Comparison of ENCODE assay signal across 11 mouse cellular contexts in genomic region chr1:74885369-74886042, GRCm38 (mm10). TPM values are rescaled to one million over a fixed set of nuclear protein-coding genes. Genes with fewer than 3 reads are reported as not detected.
DNase-seq lines count a peak whose midpoint lies in the region; ATAC-seq and TF ChIP-seq lines count a peak whose summit lies in the region.
"Had no signal": no experiment of that assay in that cellular context is flagged by ENCODE, and none has a peak within 500 bp of the region (broad histone marks: within the 10 kb centered on the region; RNA-seq: fewer than 3 reads in every experiment).

Fev (minus strand) TSS chr1:74885419.

- peak within 1 kb of the TSS; percentile 38 for H3K4me3 ChIP-seq in kidney, embryonic 16.5 days (ENCODE audit: low read length)
- peak within 1 kb of the TSS; percentile 36 for H3K4me3 ChIP-seq in forebrain, embryonic 10.5 days
- peak within 1 kb of the TSS; percentile 31 for H3K4me3 ChIP-seq in limb, embryonic 13.5 days
- peak within 1 kb of the TSS; percentile 6; the same call in 1 of the 2 replicates for H3K4me3 ChIP-seq in olfactory bulb, adult 2 months (ENCODE audit: insufficient read depth, low read depth, low read length)
- H3K4me3 ChIP-seq: myocyte had no signal

- TF ChIP-seq CTCF in olfactory bulb, adult 2 months (IDR thresholded peaks at IDR 0.05; ENCODE audit: insufficient read depth, low read depth, low read length), result no peak

- DNase-seq in kidney, adult 18-20 months, result no peak
- DNase-seq in forebrain, embryonic 10.5 days (ENCODE audit: extremely low spot score, low spot score), result no peak
- no peak for DNase-seq in right cerebral cortex, postnatal 14 days
- DNase-seq in left cerebral cortex, postnatal 14 days (ENCODE audit: low spot score in 2 of 2), result no peak
- no peak for DNase-seq in adrenal gland, postnatal 14 days
- DNase-seq: kidney, adult 9 months; thymus, postnatal 4 days had no signal

- no peaks in the 10 kb centered on the region for H3K36me3 ChIP-seq in kidney, embryonic 16.5 days (ENCODE audit: insufficient read depth, low read length)
- no peaks in the 10 kb centered on the region for H3K36me3 ChIP-seq in forebrain, embryonic 10.5 days (replicated peaks)
- H3K36me3 ChIP-seq in limb, embryonic 13.5 days, result no peaks in the 10 kb centered on the region

- intact Hi-C loops in left cerebral cortex, postnatal 14 days (cut with DNase I), result loop anchor here (10.0 kb wide), 1 partner anchor 241 kb away; no protein-coding TSS in a partner anchor

- H3K27ac ChIP-seq in kidney, embryonic 16.5 days (ENCODE audit: low read length), result no peak within 1 kb of the TSS
- H3K27ac ChIP-seq in forebrain, embryonic 10.5 days, result no peak within 1 kb of the TSS
- H3K27ac ChIP-seq in limb, embryonic 13.5 days, result no peak within 1 kb of the TSS
- no peak within 1 kb of the TSS for H3K27ac ChIP-seq in olfactory bulb, adult 2 months (ENCODE audit: insufficient read depth, low read depth, low read length)

- ATAC-seq in kidney, embryonic 16.5 days (ENCODE audit: low FRiP score, low TSS enrichment), result no peak; the same call in 1 of the 2 replicates
- ATAC-seq in limb, embryonic 13.5 days (ENCODE audit: low FRiP score, low read depth), result no peak

- no peaks in the 10 kb centered on the region for H3K9me3 ChIP-seq in kidney, embryonic 16.5 days (ENCODE audit: low read length)
- no peaks in the 10 kb centered on the region for H3K9me3 ChIP-seq in forebrain, embryonic 10.5 days
- no peaks in the 10 kb centered on the region for H3K9me3 ChIP-seq in limb, embryonic 13.5 days

- peaks cover 91% of the 10 kb centered on the region for H3K27me3 ChIP-seq in kidney, embryonic 16.5 days (ENCODE audit: insufficient read depth, low read length)
- H3K27me3 ChIP-seq in forebrain, embryonic 10.5 days (ENCODE audit: poor library complexity, severe bottlenecking), result peaks cover 100% of the 10 kb centered on the region
- peaks cover 97% of the 10 kb centered on the region for H3K27me3 ChIP-seq in limb, embryonic 13.5 days

- H3K4me2 ChIP-seq in kidney, embryonic 16.5 days (replicated peaks; ENCODE audit: low read depth, low read length), result peak within 1 kb of the TSS; percentile 57
- peak within 1 kb of the TSS; percentile 52 for H3K4me2 ChIP-seq in limb, embryonic 13.5 days (replicated peaks)

- 0% methylated on average over 43 of the region's 43 CpGs for WGBS in kidney, embryonic 16.5 days
- under 1% methylated on average over 43 of the region's 43 CpGs for WGBS in forebrain, embryonic 10.5 days
- 2% methylated on average over 42 of the region's 43 CpGs for WGBS in limb, embryonic 13.5 days
- under 1% methylated on average over 43 of the region's 43 CpGs for WGBS in olfactory bulb, adult 2 months

- no peak within 1 kb of the TSS for H3K9ac ChIP-seq in kidney, embryonic 16.5 days (replicated peaks; ENCODE audit: low read length)
- H3K9ac ChIP-seq in limb, embryonic 13.5 days, result no peak within 1 kb of the TSS

- H3K4me1 ChIP-seq in kidney, embryonic 16.5 days (ENCODE audit: insufficient read depth, low read length), result peaks cover 26% of the 10 kb centered on the region
- H3K4me1 ChIP-seq in forebrain, embryonic 10.5 days, result peaks cover 37% of the 10 kb centered on the region
- H3K4me1 ChIP-seq in limb, embryonic 13.5 days, result peaks cover 31% of the 10 kb centered on the region
- H3K4me1 ChIP-seq in olfactory bulb, adult 2 months (ENCODE audit: control insufficient read depth, insufficient read depth, low read length), result peaks cover 32% of the 10 kb centered on the region

- no peak for TF ChIP-seq POLR2A in olfactory bulb, adult 2 months (IDR thresholded peaks at IDR 0.05; ENCODE audit: insufficient read depth, low read depth, low read length)

RNA-seq across cellular contexts. Expression of gene Fev, which starts in this region (rescaled TPM):
- 0.24 TPM in 1 of 2 replicates, not detected in the other for polyA plus RNA-seq in kidney, embryonic 16.5 days (2015; fragmentation: Nextera tagmentation; extraction: Ambion mirVana)
- not detected in 2 replicates for polyA plus RNA-seq in forebrain, embryonic 10.5 days (2016; fragmentation: Nextera tagmentation; extraction: Ambion mirVana)
- 0.11 TPM in 1 of 2 replicates, not detected in the other for polyA plus RNA-seq in limb, embryonic 13.5 days (2015; fragmentation: Nextera tagmentation; extraction: Ambion mirVana)
- polyA plus RNA-seq in olfactory bulb, adult 2 months (2012; ENCODE audit: insufficient read depth, insufficient read length, low replicate concordance, missing spikeins), result not detected in 2 replicates
- total RNA-seq in left cerebral cortex, postnatal 14 days (2021), result not detected
- total RNA-seq in adrenal gland, postnatal 14 days (2021), result 1.0 and 1.8 TPM in 2 replicates
- polyA plus RNA-seq: myocyte had no signal
